Mouse (Mus musculus): ENCODE results near the gene Glrp1.

DNA sequence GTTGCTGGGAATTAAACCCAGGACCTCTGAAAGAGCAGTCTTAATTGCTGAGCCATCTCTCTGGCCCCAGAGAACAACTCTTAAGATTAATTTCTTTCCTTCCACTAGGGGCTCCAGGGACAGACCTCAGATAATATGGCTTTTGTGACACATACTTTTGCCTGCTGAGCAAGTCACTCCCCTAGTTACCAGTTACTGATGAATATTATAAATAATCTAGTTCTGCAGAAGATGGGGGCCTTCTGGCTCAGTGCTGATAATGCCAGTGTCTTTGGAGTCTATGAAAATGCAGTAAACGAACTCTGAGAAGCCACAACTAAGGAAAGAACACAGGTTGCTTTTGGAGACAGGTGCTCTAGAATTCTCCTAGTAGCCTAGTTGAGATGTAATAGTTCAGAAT, 26.4 kb upstream of the Glrp1 start:
- no peak for TF ChIP-seq CTCF (IDR thresholded peaks at IDR 0.05; ENCODE audit: borderline replicate concordance, insufficient read depth, low read depth, low read length)
- no peak for TF ChIP-seq POLR2A (IDR thresholded peaks at IDR 0.05; ENCODE audit: borderline replicate concordance, insufficient read depth, low read length)

Data from cerebellum, adult 2 months (tissue).